Mouse (Mus musculus) megakaryocyte, embryonic 14.5 days (primary cell): ENCODE results near the gene Trim17.

Source experiments
- FLI1 ChIP-seq: IDR thresholded peaks from 2 replicates; pipeline ENCODE4 v1.6.1; 2012; ENCODE audit warnings: low read length, inconsistent platforms, mixed read lengths
- GATA1 ChIP-seq: IDR thresholded peaks from 3 replicates; pipeline ENCODE4 v1.6.1; 2012; ENCODE audit warnings: mixed read lengths, low read length, inconsistent platforms, borderline replicate concordance

- no peak for TF ChIP-seq GATA1
- no peak for TF ChIP-seq FLI1
These were observed 45.3 kb downstream of the Trim17 start for GRCm38 (mm10) chr11:58999830-59000229.
